Mouse (Mus musculus): ENCODE results near the gene Gas2l3.

The Gas2l3 gene

GRCm38 (mm10) chr10:89443623-89444151, at the start of gene Gas2l3:
Gas2l3 (minus strand) TSS chr10:89443967.
- peak; percentile 89 for DNase-seq (ENCODE audit: extremely low spot score)

- DNase-seq (ENCODE audit: extremely low spot score) = peak; percentile 50
These were observed 47.6 kb upstream of the Gas2l3 start for GRCm38 (mm10) chr10:89491321-89491720.

DNA sequence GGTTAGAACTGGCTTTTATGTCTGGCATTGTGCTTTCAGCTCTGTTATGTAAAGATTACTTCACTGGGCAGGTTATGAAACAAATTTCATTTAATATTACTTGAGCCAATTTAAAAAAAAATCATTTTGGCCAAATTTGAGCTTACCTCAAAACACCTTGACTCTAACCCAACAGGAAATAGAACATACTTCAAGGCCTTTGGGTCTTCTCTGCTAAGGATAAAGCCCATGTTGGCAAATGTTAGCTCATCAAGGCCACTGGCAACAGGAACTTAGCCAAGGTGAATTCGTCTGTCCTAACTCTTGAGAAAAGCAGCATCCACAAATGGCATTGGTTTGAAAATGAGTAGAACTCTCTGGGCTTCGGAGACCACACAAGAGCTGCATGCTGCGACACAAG, 46.5 kb upstream of the Gas2l3 start:
- no peak for DNase-seq (ENCODE audit: extremely low spot score)

DNA sequence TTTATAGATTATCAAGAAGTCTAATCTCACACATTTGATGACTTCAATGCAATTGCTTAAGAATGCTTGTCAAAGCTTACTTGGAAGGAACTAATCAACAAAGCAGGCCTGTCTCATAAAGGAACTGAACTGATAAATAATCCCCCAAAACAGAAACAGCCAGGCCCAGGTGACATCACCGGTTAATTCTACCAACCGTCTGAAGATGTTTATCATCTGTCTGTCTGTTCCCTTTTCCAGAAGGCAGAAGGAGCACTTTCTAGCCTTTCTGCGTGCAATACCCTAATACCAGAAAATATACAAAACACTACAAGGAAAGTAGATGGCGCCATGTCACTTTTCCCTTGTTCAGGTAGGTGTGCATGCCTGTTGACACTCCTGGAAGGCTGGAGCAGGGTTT, 45.7 kb upstream of the Gas2l3 start:
- DNase-seq (ENCODE audit: extremely low spot score) = no peak

DNA sequence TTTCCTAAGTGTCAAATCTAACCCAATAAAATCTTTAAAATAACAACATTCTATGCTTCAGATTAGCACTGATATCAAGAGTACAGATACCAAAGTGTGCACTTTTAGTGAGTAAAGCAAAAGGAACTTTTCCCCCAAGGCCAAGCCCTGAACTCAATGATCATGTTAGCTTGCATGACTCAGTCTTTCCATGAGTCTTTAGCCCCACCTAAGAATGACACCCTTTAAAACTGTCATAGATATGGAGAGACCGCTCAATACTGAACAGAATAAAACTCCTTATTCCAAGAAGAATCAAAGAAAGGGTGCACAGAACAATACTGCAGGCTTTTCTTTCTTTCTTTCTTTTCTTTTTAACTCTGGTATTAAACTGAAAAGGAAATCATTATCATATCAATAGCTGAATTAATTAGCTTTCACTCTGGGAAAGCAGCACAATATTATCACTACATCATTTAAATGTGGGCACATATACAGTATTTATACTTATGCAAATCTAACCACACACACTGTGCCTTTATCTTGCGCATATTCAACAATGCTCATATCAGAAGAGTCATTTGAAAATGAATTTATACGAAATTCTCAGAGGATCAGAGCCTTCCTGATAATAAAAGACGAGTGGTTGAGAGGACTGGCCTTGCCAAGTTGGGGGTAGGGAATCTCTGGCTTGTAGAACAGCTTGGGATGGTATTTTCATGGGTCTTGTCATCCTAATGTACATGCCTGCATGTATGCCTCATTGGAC, 43.4 kb upstream of the Gas2l3 start:
- DNase-seq (ENCODE audit: extremely low spot score) = no peak

- no peak for DNase-seq (ENCODE audit: extremely low spot score)
These were observed 41.1 kb upstream of the Gas2l3 start for GRCm38 (mm10) chr10:89484907-89485306.

DNA sequence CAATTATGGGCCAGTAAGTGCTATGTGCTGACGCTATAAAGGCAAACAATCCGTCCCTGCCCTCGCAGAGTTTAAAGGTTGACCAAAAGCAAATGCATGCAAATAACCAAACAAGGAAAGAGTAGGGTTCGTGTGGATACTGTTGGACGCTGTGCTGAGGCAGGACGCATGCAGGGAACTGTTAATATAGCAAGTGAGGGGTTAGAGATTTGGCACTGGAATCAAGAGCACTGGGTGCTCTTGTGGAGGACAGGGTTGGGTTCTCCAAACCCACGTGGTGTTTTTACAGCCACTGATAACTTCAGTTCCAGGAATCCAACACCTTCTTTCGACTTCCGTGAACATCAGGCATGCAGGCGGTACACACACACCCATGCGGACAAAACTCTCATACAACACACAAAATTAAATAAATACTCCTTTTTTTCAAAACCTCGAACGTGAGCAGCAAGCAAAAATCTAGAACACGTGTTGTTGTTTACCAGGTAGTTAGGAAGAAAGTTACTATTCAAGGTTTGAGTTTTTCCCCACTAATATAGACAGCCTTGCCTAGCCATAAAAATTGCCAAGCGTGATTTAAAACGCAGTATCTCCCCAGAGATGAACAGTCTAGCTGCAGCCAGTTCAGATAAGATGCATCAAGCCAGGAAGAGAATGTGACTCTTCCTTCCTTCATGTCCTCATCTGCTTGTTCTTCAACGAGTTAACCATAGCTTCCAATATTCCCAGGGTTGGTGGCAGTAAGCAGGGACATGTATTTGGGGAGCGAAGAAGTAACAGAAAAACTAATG, 40.2 kb upstream of the Gas2l3 start:
- DNase-seq (ENCODE audit: extremely low spot score) = no peak

DNA sequence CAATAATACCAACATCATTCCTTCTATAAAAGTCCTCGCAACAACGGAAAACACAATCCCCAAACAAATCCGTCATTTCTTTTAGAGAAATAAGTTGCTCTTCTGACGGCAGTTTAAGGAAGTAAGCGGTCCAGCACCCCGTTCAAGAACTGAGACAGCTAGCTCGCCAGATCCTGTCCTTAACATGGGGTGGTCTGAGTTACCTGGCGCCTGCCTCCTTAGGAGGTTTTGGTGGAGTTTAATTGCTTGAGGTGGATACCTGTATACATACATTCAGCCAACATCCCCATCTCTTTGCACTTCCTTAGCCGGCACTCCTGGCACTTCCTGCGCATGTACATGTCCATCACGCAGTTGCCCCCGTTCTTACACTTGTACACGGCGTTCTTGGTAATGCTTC, 39.3 kb upstream of the Gas2l3 start:
- DNase-seq (ENCODE audit: extremely low spot score) = no peak

GRCm38 (mm10) chr10:89482142-89482681, 38.4 kb upstream of the Gas2l3 start:
- DNase-seq (ENCODE audit: extremely low spot score) = peak; percentile 20

GRCm38 (mm10) chr10:89481638-89482037, 37.9 kb upstream of the Gas2l3 start:
- DNase-seq (ENCODE audit: extremely low spot score) = no peak

DNA sequence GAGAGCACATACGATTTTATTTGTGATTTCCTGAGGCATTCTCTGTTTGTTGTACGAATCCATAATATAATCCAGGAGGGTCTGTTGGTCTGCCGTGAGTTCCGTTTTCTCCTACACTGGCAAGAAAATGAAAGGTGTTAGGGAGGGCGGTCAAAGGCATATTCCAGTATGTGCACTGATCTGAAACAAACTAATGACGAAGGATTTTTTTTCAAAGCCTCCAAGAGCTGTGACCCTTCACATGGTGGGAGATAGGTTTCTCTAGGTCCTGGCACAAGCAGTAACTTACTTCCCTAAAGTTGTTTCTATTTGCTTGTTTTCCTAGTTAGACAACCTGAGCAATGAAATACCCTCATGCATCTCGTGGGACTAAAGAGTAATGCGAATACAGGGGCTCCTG, 35.0 kb upstream of the Gas2l3 start:
- DNase-seq (ENCODE audit: extremely low spot score) = no peak

GRCm38 (mm10) chr10:89470596-89471353, 27.0 kb upstream of the Gas2l3 start:
- DNase-seq (ENCODE audit: extremely low spot score) = peak; percentile 9

DNA sequence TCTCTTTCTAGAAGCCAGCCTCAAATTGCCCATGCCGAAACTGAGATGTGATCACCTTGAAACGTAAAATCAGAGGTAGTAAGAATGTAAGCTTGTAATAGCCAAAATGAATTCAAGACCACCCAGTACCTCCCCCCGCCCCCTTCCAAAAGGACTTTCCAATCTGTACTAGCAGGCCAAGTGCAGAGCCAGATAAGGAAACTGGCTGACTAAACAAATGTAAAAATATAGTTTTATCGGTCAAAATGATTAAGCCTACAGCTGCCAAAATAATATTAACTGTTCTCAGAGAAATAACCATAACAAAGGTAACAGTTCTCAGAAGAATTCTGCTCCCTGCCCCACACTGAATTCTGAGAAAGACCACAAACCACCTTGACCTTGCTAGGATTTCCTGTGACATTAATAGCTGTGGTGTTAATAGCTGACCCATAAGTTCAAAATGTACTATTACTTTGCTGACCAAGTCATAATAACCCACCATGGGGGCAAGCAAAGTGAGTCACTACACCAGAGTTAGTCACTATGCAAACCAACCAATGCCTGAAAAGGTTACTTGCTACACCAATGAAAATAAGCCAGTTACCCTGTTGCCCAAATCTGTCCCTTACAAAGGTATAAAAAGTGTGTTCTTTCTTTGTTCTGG, 21.1 kb upstream of the Gas2l3 start:
- DNase-seq (ENCODE audit: extremely low spot score) = no peak

DNA sequence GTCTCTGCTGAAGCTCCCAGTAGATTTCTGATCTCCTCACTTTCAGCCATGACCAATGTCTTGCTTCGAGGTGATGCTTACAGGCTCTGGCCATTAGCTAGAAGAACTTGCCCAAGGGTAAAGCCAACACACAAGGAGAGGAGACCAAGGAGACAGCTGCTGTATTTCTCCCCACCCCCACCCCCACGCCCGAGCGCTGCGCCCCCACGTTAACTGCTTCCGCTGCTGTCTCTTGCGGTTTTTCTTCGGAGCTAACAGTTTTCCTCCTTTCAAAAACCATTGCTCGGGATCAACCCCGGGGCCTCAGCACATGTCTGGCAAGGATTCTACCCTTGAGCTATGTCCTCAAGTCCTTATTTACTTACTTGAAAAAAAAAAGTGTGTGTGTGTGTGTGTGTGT, 19.1 kb upstream of the Gas2l3 start:
- DNase-seq (ENCODE audit: extremely low spot score) = no peak

- DNase-seq (ENCODE audit: extremely low spot score) = peak; percentile 83
These were observed 18.2 kb upstream of the Gas2l3 start for GRCm38 (mm10) chr10:89461856-89462507.

GRCm38 (mm10) chr10:89460972-89461371, 17.2 kb upstream of the Gas2l3 start:
- DNase-seq (ENCODE audit: extremely low spot score) = no peak

DNA sequence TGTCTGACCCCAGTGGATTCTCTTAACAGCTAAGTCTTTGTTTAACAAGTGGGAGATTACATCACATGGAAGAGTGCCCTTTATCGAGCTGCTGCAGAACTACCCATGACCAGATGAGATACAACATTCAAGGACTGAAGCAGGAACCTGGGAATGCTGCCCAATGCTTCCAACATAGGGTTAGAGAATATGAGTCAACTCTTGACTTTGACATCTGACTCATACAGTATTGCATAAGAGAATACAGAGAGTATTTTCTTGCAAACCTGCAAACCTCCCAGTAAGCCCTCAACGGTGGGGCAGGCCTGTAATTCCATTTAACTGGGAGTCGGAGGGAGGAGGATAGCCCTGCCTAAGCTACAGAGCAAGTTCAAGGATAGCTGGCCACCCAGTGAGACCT, 15.0 kb upstream of the Gas2l3 start:
- no peak for DNase-seq (ENCODE audit: extremely low spot score)

GRCm38 (mm10) chr10:89453794-89454193, 10.0 kb upstream of the Gas2l3 start:
- no peak for DNase-seq (ENCODE audit: extremely low spot score)

- DNase-seq (ENCODE audit: extremely low spot score) = no peak
These were observed 9.4 kb upstream of the Gas2l3 start for GRCm38 (mm10) chr10:89453068-89453641.

DNA sequence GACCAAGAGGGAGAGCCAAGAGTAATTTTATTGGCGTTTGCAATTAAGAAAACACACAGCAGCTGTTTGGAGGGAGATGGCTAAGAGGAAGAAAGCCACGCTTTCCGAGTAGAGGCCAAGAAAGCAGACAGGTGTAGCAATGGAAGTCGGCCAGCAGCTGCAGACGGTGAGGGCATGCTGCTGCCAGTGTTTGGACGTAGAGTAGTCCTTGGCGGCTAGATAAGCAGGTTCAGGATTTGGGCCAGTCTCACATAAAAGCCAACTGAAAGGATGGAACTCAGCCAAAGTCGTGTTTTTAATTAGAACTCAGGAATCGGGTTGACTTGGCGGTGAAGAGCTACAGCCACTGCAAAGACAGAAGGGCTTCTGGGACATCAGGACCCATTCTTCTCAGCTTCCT, 6.6 kb upstream of the Gas2l3 start:
- DNase-seq (ENCODE audit: extremely low spot score) = no peak

GRCm38 (mm10) chr10:89444381-89444780, 614 bp upstream of the Gas2l3 start:
- no peak for DNase-seq (ENCODE audit: extremely low spot score)
